ENCODE assay signal across 16 mouse cellular contexts in the genomic region with DNA sequence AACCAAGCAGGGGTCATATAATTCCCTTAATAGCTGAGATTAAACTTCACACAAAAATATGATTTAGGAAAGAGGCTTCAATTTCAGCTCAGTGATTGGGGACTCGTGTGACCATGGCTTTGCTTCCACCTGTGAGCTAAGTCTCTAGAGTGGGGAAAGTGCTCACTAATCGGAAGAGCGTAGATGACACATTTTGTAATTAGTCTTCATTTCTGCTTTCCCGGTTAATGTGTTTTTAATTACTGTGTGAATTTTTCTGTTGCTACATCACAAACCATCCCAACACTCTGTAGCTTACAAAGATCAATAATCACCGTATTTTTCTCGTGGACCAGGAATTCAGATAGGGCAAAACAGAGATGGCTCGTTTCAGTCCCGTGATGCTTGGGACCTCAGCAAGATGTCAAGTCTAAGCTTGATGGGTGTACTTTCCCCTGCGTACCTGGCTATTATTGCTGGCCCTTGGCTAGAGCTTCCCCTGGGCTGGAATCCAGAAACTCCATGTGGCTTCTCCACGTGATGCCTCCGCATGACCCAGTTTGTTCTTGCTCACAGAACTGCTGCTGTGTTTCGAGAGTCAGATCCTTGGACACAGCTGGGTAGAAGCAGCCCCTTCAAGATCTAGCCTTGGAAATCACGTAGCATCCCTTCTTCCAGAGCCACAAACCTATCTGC.
DNase-seq lines count a peak whose midpoint lies in the region; ATAC-seq and TF ChIP-seq lines count a peak whose summit lies in the region.
"Had no signal": no experiment of that assay in that cellular context is flagged by ENCODE, and none has a peak within 500 bp of the region (broad histone marks: within the 10 kb centered on the region; RNA-seq: fewer than 3 reads in every experiment).

No protein-coding gene starts in this region.

- no peak for ATAC-seq in kidney, embryonic 15.5 days (replicated peaks; ENCODE audit: low FRiP score)
- 0 out of 2 replicates have a peak, but pooled peaks have one; percentile 29 for ATAC-seq in neural tube, embryonic 15.5 days (ENCODE audit: low FRiP score)
- no peak for ATAC-seq in midbrain, postnatal 0 days (ENCODE audit: low FRiP score)
- ATAC-seq: forebrain, embryonic 14.5 days had no signal

- no peak overlapping the region for H3K4me3 ChIP-seq in kidney, embryonic 15.5 days (replicated peaks)
- H3K4me3 ChIP-seq in neural tube, embryonic 15.5 days (replicated peaks), result no peak overlapping the region
- H3K4me3 ChIP-seq in midbrain, postnatal 0 days (ENCODE audit: low read depth, low read length), result no peak overlapping the region
- H3K4me3 ChIP-seq: liver, embryonic 13.5 days had no signal

- TF ChIP-seq CTCF in midbrain, postnatal 0 days (IDR thresholded peaks at IDR 0.05), result no peak

- H3K9me3 ChIP-seq in kidney, embryonic 15.5 days (replicated peaks), result no peaks in the 10 kb centered on the region
- H3K9me3 ChIP-seq in neural tube, embryonic 15.5 days (replicated peaks), result no peaks in the 10 kb centered on the region
- no peaks in the 10 kb centered on the region for H3K9me3 ChIP-seq in midbrain, postnatal 0 days (ENCODE audit: low read length)
- H3K9me3 ChIP-seq: liver, embryonic 13.5 days had no signal

- H3K4me2 ChIP-seq in kidney, embryonic 15.5 days, result no peak overlapping the region
- no peak overlapping the region for H3K4me2 ChIP-seq in neural tube, embryonic 15.5 days
- no peak overlapping the region for H3K4me2 ChIP-seq in midbrain, postnatal 0 days (ENCODE audit: low read depth, low read length, poor library complexity, severe bottlenecking)
- H3K4me2 ChIP-seq: liver, embryonic 13.5 days had no signal

- H3K27ac ChIP-seq in kidney, embryonic 15.5 days, result no peak overlapping the region
- peak overlapping the region; percentile 60; the same call in 1 of the 2 replicates for H3K27ac ChIP-seq in neural tube, embryonic 15.5 days (replicated peaks)
- H3K27ac ChIP-seq in midbrain, postnatal 0 days (ENCODE audit: low read depth, low read length), result no peak overlapping the region
- H3K27ac ChIP-seq: liver, embryonic 13.5 days had no signal

- no peaks in the 10 kb centered on the region for H3K27me3 ChIP-seq in kidney, embryonic 15.5 days
- no peaks in the 10 kb centered on the region for H3K27me3 ChIP-seq in neural tube, embryonic 15.5 days (replicated peaks)
- no peaks in the 10 kb centered on the region for H3K27me3 ChIP-seq in midbrain, postnatal 0 days (ENCODE audit: insufficient read depth, low read length)
- H3K27me3 ChIP-seq: CH12.LX had no signal

- WGBS in kidney, embryonic 15.5 days, result 89% methylated on average over 13 of the region's 13 CpGs
- WGBS in neural tube, embryonic 15.5 days, result 62% methylated on average over 13 of the region's 13 CpGs
- 77% methylated on average over 13 of the region's 13 CpGs for WGBS in midbrain, postnatal 0 days

- H3K4me1 ChIP-seq in kidney, embryonic 15.5 days, result peaks cover 20% of the 10 kb centered on the region
- peaks cover 15% of the 10 kb centered on the region for H3K4me1 ChIP-seq in neural tube, embryonic 15.5 days
- H3K4me1 ChIP-seq in midbrain, postnatal 0 days (ENCODE audit: insufficient read depth, low read length), result no peaks in the 10 kb centered on the region

- H3K36me3 ChIP-seq in kidney, embryonic 15.5 days, result no peaks in the 10 kb centered on the region
- H3K36me3 ChIP-seq in neural tube, embryonic 15.5 days, result no peaks in the 10 kb centered on the region
- no peaks in the 10 kb centered on the region for H3K36me3 ChIP-seq in midbrain, postnatal 0 days (ENCODE audit: insufficient read depth, low read length)
- H3K36me3 ChIP-seq: liver, embryonic 13.5 days had no signal

- peak; percentile 56 for DNase-seq in kidney, adult 11 months
- DNase-seq in right cerebral cortex, postnatal 25 days, result peak; percentile 25
- no peak for DNase-seq in right cerebral cortex, postnatal 36 days (ENCODE audit: low spot score in 2 of 2)
- peak; percentile 94 to 97 for DNase-seq in cerebellum, postnatal 25 days
- DNase-seq in midbrain, postnatal 0 days (ENCODE audit: low spot score), result no peak
- DNase-seq in retina, embryonic 14.5 days (ENCODE audit: low spot score), result no peak
- DNase-seq: adrenal gland, adult 2 months; gastrocnemius, postnatal 36 days; liver, embryonic 13.5 days; lung, postnatal 36 days; midbrain, embryonic 14.5 days; thymus, adult 18-20 months had no signal

- H3K9ac ChIP-seq in kidney, embryonic 15.5 days, result no peak overlapping the region
- no peak overlapping the region for H3K9ac ChIP-seq in neural tube, embryonic 15.5 days (replicated peaks)
- no peak overlapping the region for H3K9ac ChIP-seq in midbrain, postnatal 0 days (replicated peaks; ENCODE audit: low read length, poor library complexity, severe bottlenecking)
- H3K9ac ChIP-seq: liver, embryonic 13.5 days had no signal

Comparison
In these comparisons a context has a peak if more than half of its experiments do, and no peak if none do; other contexts are left out.
1. DNase-seq: peak in kidney, adult 11 months (single experiment), right cerebral cortex, postnatal 25 days (single experiment) and cerebellum, postnatal 25 days (2 of 2); none in right cerebral cortex, postnatal 36 days (0 of 2), midbrain, postnatal 0 days (single experiment) and retina, embryonic 14.5 days (single experiment).